Mouse (Mus musculus) lung, adult 10 weeks (tissue): ENCODE results near the gene Gm11007. TPM values are rescaled to one million over a fixed set of nuclear protein-coding genes. Genes with fewer than 3 reads are reported as not detected.

Experiments
- polyA plus RNA-seq: library from polyadenylated mRNA; stranded (reverse); fragments of 350-450 nt; fragmentation: Illumina TruSeq; extraction: RNeasy Lipid Tissue Mini Kit (QIAGEN cat#74804); gene quantifications from one replicate; pipeline ENCODE4 v1.2.3, GENCODE M21; 2014; ENCODE audit warnings: low read depth, low replicate concordance; ENCODE audit not compliant: insufficient read depth

Gene Gm11007
- polyA plus RNA-seq: not detected

GRCm38 (mm10) chr2:175643678-175644077, at the start of gene Gm11007:
Gene Gm11007 (plus strand): TSS chr2:175643978.

Other genes with a start within 250 kb of the Gm11007 start
- 15.3 TPM for gene Gm4724, start 208.2 kb upstream of the Gm11007 start, polyA plus RNA-seq
- gene Zfp965, start 174.0 kb upstream of the Gm11007 start, polyA plus RNA-seq: 3.5 TPM
- not detected for gene Zfp969, start 59.7 kb downstream of the Gm11007 start, polyA plus RNA-seq
- not detected for gene Gm2007, start 97.6 kb downstream of the Gm11007 start, polyA plus RNA-seq
- 1.6 TPM for gene Gm14288, start 157.1 kb downstream of the Gm11007 start, polyA plus RNA-seq
- gene Gm6710, start 225.2 kb downstream of the Gm11007 start, polyA plus RNA-seq: 3.5 TPM